Mouse (Mus musculus) CH12.LX (cell line): ENCODE results near the gene Gm28048. TPM values are rescaled to one million over a fixed set of nuclear protein-coding genes. Genes with fewer than 3 reads are reported as not detected.

Source experiments
- DNase-seq: peaks from one replicate; pipeline ENCODE4 v3.0.0-alpha.2; 2013; ENCODE audit errors: extremely low read depth
- H3K27ac ChIP-seq: 2 replicates; pipeline ENCODE4 v1.5.1; 2012; ENCODE audit warnings: low read depth, mild to moderate bottlenecking, control low read depth, moderate library complexity; ENCODE audit not compliant: insufficient read depth
- H3K27me3 ChIP-seq: replicated peaks from 2 replicates; pipeline ENCODE3; 2012; ENCODE audit warnings: inconsistent platforms
- H3K36me3 ChIP-seq, 2 experiments: replicated peaks in 1 of 2; 2 replicates each; pipeline versions ENCODE3 to v1.6.1; 2012; ENCODE audit warnings: inconsistent platforms in 1 of 2, low read length in 1 of 2, mild to moderate bottlenecking in 1 of 2, mixed read lengths in 1 of 2, moderate library complexity in 1 of 2; ENCODE audit not compliant: control insufficient read depth in 1 of 2, insufficient read depth in 1 of 2
- H3K4me1 ChIP-seq, 2 experiments: 2 replicates each; pipeline ENCODE4 v1.6.1; 2012; ENCODE audit warnings: inconsistent platforms in 1 of 2, moderate library complexity in 1 of 2; ENCODE audit not compliant: insufficient read depth in 2 of 2, control insufficient read depth in 1 of 2
- H3K4me2 ChIP-seq: 2 replicates; pipeline ENCODE4 v1.6.1; 2012; ENCODE audit warnings: low read depth, mild to moderate bottlenecking, control low read depth; ENCODE audit not compliant: poor library complexity, insufficient read depth, severe bottlenecking
- H3K4me3 ChIP-seq, 3 experiments: fragments of 150-350 bp in 1 of 3; sonication (generic) in 1 of 3; replicated peaks in 1 of 3; 2 replicates each; pipeline versions ENCODE3 to v1.5.1; 2011 to 2012; ENCODE audit warnings: low read depth in 2 of 3, low read length in 2 of 3, mild to moderate bottlenecking in 2 of 3, moderate library complexity in 2 of 3, control low read depth in 1 of 3, improper control_type of control experiment in 1 of 3, inconsistent platforms in 1 of 3, mixed read lengths in 1 of 3; ENCODE audit not compliant: poor library complexity in 1 of 3
- H3K79me2 ChIP-seq: replicated peaks from 2 replicates; pipeline ENCODE4 v1.6.1; 2012; ENCODE audit warnings: mild to moderate bottlenecking, moderate library complexity; ENCODE audit not compliant: control insufficient read depth, poor library complexity, insufficient read depth, severe bottlenecking; ENCODE audit errors: extremely low read depth
- H3K9ac ChIP-seq: 2 replicates; pipeline ENCODE4 v1.6.1; 2012; ENCODE audit warnings: low read depth, mild to moderate bottlenecking, control low read depth, moderate library complexity; ENCODE audit not compliant: insufficient read depth
- H3K9me3 ChIP-seq: replicated peaks from 2 replicates; pipeline ENCODE3; 2012; ENCODE audit warnings: low read length, inconsistent platforms, mixed read lengths
- CHD1 ChIP-seq: IDR thresholded peaks from 2 replicates; pipeline ENCODE4 v1.6.1; 2012; ENCODE audit warnings: low read depth, low read length, improper control_type of control experiment, inconsistent platforms
- CHD2 ChIP-seq: IDR thresholded peaks from 2 replicates; pipeline ENCODE4 v1.6.1; 2011; ENCODE audit warnings: low read length, improper control_type of control experiment
- CTCF ChIP-seq, 2 experiments: IDR thresholded peaks in 1 of 2; conservative IDR thresholded peaks in 1 of 2; 2 replicates each; pipeline ENCODE4 v1.5.1; 2011 to 2012; ENCODE audit warnings: low read depth in 2 of 2, low read length in 2 of 2, improper control_type of control experiment in 1 of 2, inconsistent platforms in 1 of 2, mild to moderate bottlenecking in 1 of 2, moderate library complexity in 1 of 2
- EP300 ChIP-seq: IDR thresholded peaks from 2 replicates; pipeline ENCODE4 v1.6.1; 2011; ENCODE audit warnings: low read length, improper control_type of control experiment
- GABPA ChIP-seq: IDR thresholded peaks from 2 replicates; pipeline ENCODE4 v1.6.1; 2012; ENCODE audit warnings: low read depth, low read length, improper control_type of control experiment, inconsistent platforms; ENCODE audit not compliant: insufficient replicate concordance
- IRF4 ChIP-seq: IDR thresholded peaks from 2 replicates; pipeline ENCODE4 v1.6.1; 2014; ENCODE audit warnings: low read depth, mild to moderate bottlenecking, inconsistent platforms, low read length, improper control_type of control experiment
- JUN ChIP-seq: IDR thresholded peaks from 2 replicates; pipeline ENCODE4 v1.6.1; 2011; ENCODE audit warnings: low read depth, mild to moderate bottlenecking, low read length, improper control_type of control experiment, moderate library complexity; ENCODE audit not compliant: insufficient read depth
- MAFK ChIP-seq: IDR thresholded peaks from 2 replicates; pipeline ENCODE4 v1.6.1; 2011; ENCODE audit warnings: low read length, improper control_type of control experiment; ENCODE audit not compliant: insufficient replicate concordance
- MAX ChIP-seq: IDR thresholded peaks from 2 replicates; pipeline ENCODE4 v1.6.1; 2011; ENCODE audit warnings: low read length, improper control_type of control experiment
- MAZ ChIP-seq: IDR thresholded peaks from 2 replicates; pipeline ENCODE4 v1.6.1; 2012; ENCODE audit warnings: low read depth, mild to moderate bottlenecking, inconsistent platforms, low read length, improper control_type of control experiment, moderate library complexity
- MXI1 ChIP-seq: IDR thresholded peaks from 2 replicates; pipeline ENCODE4 v1.6.1; 2011; ENCODE audit warnings: mild to moderate bottlenecking, low read depth, low read length, improper control_type of control experiment
- MYC ChIP-seq: IDR thresholded peaks from 2 replicates; pipeline ENCODE4 v1.6.1; 2011; ENCODE audit warnings: low read depth, mild to moderate bottlenecking, improper control_type of control experiment, low read length
- NELFE ChIP-seq: IDR thresholded peaks from 2 replicates; pipeline ENCODE4 v1.6.1; 2011; ENCODE audit warnings: low read depth, low read length, improper control_type of control experiment
- NRF1 ChIP-seq: IDR thresholded peaks from 2 replicates; pipeline ENCODE4 v1.6.1; 2014; ENCODE audit warnings: low read depth, mild to moderate bottlenecking, inconsistent platforms, low read length, improper control_type of control experiment, moderate library complexity
- PAX5 ChIP-seq: IDR thresholded peaks from 2 replicates; pipeline ENCODE4 v1.6.1; 2012; ENCODE audit warnings: low read length, inconsistent platforms, mixed read lengths
- POLR2AphosphoS2 ChIP-seq: IDR thresholded peaks from 2 replicates; pipeline ENCODE4 v1.6.1; 2011; ENCODE audit warnings: low read depth, low read length, improper control_type of control experiment
- RAD21 ChIP-seq: IDR thresholded peaks from 2 replicates; pipeline ENCODE4 v1.6.1; 2011; ENCODE audit warnings: low read depth, mild to moderate bottlenecking, low read length, improper control_type of control experiment, moderate library complexity
- SIN3A ChIP-seq: IDR thresholded peaks from 2 replicates; pipeline ENCODE4 v1.6.1; 2012; ENCODE audit warnings: low read length, improper control_type of control experiment, inconsistent platforms
- SMC3 ChIP-seq: IDR thresholded peaks from 2 replicates; pipeline ENCODE4 v1.6.1; 2011; ENCODE audit warnings: low read depth, low read length, improper control_type of control experiment
- ZC3H11A ChIP-seq: IDR thresholded peaks from 2 replicates; pipeline ENCODE4 v1.6.1; 2012; ENCODE audit warnings: low read depth, mild to moderate bottlenecking, inconsistent platforms, low read length, improper control_type of control experiment
- dilution Hi-C: fragments of 300-500 bp; cut with MboI; formaldehyde crosslinking; loops from 2 replicates; pipeline ENCODE4 v1.14.3; 2020; ENCODE audit warnings: low sequenced_read_pairs; ENCODE audit not compliant: extremely low pct_unique_long_range_greater_than_20kb, extremely low pct_ligation_motif_present
- in situ Hi-C: fragments of 300-500 bp; cut with MboI; formaldehyde crosslinking; loops from 3 replicates; pipeline ENCODE4 v1.14.3; 2019; ENCODE audit warnings: low sequenced_read_pairs, low pct_ligation_motif_present, low pct_unique_long_range_greater_than_20kb, mixed read lengths
- polyA plus RNA-seq: library from polyadenylated mRNA; unstranded; fragments of >175 nt; gene quantifications from 2 replicates; pipeline ENCODE4 v1.2.1, GENCODE M21; 2012; ENCODE audit warnings: low read depth; ENCODE audit not compliant: insufficient read length
- total RNA-seq, 2 experiments: library from RNA; depleted of rRNA; stranded (reverse); fragments of 300-350 nt in 1 of 2; fragments of >200 nt in 1 of 2; gene quantifications; 2 replicates each; pipeline ENCODE4 v1.2.3; 2012 to 2014

Gene Gm28048
- total and polyA plus RNA-seq, 3 experiments = 32.6 to 93.3 (median 59.5) TPM

- H3K27me3 ChIP-seq = no peaks in the 10 kb centered on the region
- peak within 1 kb of the TSS; percentile 81 for H3K27ac ChIP-seq
- no peak for DNase-seq
- in situ Hi-C loops = no loop called here
- H3K4me2 ChIP-seq = no peak within 1 kb of the TSS
- no peak within 1 kb of the TSS for H3K9ac ChIP-seq
- H3K36me3 ChIP-seq = peaks cover 0 to 42% of the 10 kb centered on the region in 2 experiments
- dilution Hi-C loops = no loop called here
- TF ChIP-seq ZC3H11A (no peak), SIN3A (peak; percentile 12; the same call in 1 of the 2 replicates), MAZ (no peak), MAFK (no peak)
- peak within 1 kb of the TSS; percentile 47 to 65 (median 59) for H3K4me3 ChIP-seq
- peaks cover 17% of the 10 kb centered on the region for H3K79me2 ChIP-seq
- H3K9me3 ChIP-seq = peaks cover 16% of the 10 kb centered on the region
- peaks cover 3 to 14% of the 10 kb centered on the region in 2 experiments; a peak in 3 of 4 replicates for H3K4me1 ChIP-seq
Observed at GRCm38 (mm10) chr11:22971835-22972709, 9.8 kb downstream of the Gm28048 start, which contains the start of gene Zrsr1. Gene Zrsr1 (plus strand): TSS chr11:22972005.

GRCm38 (mm10) chr11:22970546-22970945 lies 11.3 kb downstream of the Gm28048 start:
- Histone ChIP-seq H3K27me3 (no peaks in the 10 kb centered on the region), H3K9ac (no peak overlapping the region), H3K79me2 (peaks cover 12% of the 10 kb centered on the region), H3K4me2 (no peak overlapping the region), H3K4me1 (peaks cover 0 to 4% of the 10 kb centered on the region in 2 experiments; a peak in 1 of 4 replicates), H3K27ac (no peak overlapping the region), H3K9me3 (peaks cover 21% of the 10 kb centered on the region), H3K4me3 (no peak overlapping the region), H3K36me3 (peaks cover 4 to 38% of the 10 kb centered on the region in 2 experiments)
- DNase-seq = no peak
- in situ Hi-C loops (no loop called here), dilution Hi-C loops (no loop called here)
- TF ChIP-seq MAX (no peak), IRF4 (no peak), GABPA (no peak), EP300 (no peak)

- TF ChIP-seq MAFK (no peak), MYC (no peak), MAX (no peak), CTCF (conservative IDR thresholded peaks at IDR 0.05 in 1 of 2, IDR thresholded peaks at IDR 0.05 in 1 of 2; ENCODE audit: low read depth in 2 of 2, low read length in 2 of 2) (peak; percentile 90 to 91), SIN3A (no peak), CHD1 (no peak), NRF1 (no peak), JUN (no peak), SMC3 (peak; percentile 77), RAD21 (peak; percentile 97), NELFE (no peak), GABPA (no peak), PAX5 (no peak), MAZ (no peak), MXI1 (no peak), POLR2AphosphoS2 (no peak), ZC3H11A (peak; percentile 64), CHD2 (no peak)
- TF ChIP-seq, all 38 proteins: peak for 4
- Histone ChIP-seq H3K79me2 (peaks cover 9% of the 10 kb centered on the region), H3K4me3 (no peak overlapping the region), H3K4me1 (peaks cover 0 to 4% of the 10 kb centered on the region in 2 experiments; a peak in 1 of 4 replicates), H3K9me3 (peaks cover 21% of the 10 kb centered on the region), H3K27ac (no peak overlapping the region), H3K36me3 (peaks cover 4 to 36% of the 10 kb centered on the region in 2 experiments), H3K27me3 (no peaks in the 10 kb centered on the region), H3K9ac (no peak overlapping the region), H3K4me2 (no peak overlapping the region)
- DNase-seq = peak; percentile 64
- dilution Hi-C loops (no loop called here), in situ Hi-C loops (no loop called here)
Observed at GRCm38 (mm10) chr11:22969486-22969885, 12.4 kb downstream of the Gm28048 start.
